Mouse (Mus musculus) ovary, postnatal 10 days (tissue): ENCODE measurements around the gene Pdik1l.

Experiments used
- DNase-seq: peaks from one replicate; pipeline ENCODE4 v3.0.0; 2022; ENCODE audit warnings: low spot score

Gene Pdik1l

DNA sequence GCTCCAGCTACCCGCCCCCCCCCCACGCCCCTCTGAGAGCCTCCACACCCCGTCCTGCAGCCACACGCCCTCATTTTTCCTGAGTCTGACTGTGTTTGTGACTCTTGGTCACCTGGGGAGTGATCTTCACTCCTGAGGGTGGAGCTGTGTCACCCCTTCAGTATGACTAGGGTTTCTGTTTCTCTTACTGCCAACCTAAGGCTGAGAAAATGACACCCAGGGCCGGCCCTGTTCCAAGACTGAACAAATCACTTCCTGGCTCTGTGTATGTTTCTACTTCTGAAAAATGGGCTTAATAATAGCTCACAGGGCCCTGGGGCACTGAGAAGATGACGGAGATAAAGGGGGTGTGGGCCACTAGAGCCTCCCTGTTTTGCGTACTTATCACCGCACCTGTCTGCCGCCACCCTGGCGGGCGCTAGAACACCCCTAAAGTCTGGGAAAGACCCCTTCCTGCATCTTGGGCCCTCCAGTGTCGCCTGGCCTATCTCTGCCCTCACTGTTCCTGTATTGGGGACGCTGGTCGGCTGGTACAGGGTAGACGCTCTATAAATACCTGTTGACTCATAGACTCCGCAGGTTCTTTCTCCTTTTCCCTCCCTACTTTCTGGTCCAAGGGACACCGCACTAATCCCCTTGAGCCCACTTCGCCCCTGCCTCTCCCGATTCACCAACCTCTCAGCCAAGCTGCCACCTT is 50.0 kb downstream of the Pdik1l start:
- no peak for DNase-seq

DNA sequence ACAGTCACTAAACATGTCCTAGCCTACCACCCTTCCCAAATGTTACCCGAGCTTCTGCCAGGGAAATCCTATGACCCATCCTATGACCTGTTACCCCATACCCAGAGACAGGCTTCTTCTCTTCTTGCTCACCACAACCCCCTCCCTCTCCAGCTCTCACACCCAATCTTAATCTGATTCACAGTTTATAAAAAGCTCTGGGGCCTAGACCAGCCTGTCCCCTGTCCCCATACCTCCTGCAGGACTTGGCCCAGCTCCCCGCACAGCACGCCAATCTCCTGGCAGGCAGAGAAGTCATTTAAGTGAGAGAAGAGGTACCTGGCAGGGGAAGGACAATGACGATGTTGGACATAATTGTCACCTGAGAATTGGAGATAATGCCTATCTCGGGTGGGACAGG is 52.8 kb downstream of the Pdik1l start:
- no peak for DNase-seq

DNA sequence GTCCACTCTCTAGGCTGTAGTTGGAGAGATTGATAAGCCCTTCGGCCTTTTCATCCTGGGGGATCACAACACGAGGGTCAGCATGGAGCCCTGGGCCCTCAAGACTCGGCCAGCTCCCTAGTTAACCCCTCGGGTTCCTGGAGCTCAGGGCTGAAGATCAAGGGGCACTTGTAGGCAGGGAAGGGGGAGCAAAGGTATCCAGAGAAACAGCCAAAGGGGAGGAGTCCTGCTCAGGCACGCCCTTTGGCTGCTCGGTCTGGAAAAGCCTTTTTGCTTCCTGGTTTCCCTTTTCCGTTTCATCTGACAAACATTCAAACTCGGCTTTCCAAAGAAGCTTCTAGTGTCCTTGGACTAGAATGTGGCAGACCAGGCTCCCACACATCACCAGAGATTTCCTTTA is 57.3 kb downstream of the Pdik1l start:
- DNase-seq = no peak

DNA sequence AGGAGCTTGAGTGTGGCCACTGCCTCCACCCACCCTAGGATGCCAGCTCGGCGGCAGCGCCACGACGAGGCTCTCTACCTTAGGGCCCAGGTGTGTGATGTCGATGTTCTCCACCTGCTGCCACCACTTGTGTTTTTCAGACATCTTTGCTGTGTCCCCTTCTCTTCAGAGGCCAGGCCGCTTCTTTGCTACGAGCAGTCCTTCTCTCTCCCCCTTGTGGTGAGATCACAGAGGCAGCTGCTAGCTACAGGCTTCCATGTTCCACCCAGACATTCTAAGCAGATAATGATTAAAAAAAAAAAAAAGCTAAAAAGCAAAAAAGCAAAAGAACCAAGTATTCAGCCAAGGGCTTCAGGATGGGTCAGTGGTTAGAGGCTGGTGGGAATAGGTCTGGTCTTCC is 60.5 kb downstream of the Pdik1l start, which contains the start of gene Catsper4:
Gene Catsper4, minus strand, starts transcription at position 190 of the 400 bp plus-strand sequence.
- DNase-seq = no peak
